Mouse (Mus musculus) CH12.LX (cell line): ENCODE measurements at regions not wholly inside any gene's neighbourhood (a gene's known extent, or its start where the extent isn't known, plus 50 kb on each side); places are given as distances from the start of the nearest gene placed in this dataset.

ENCODE experiments used
- CHD2 ChIP-seq: IDR thresholded peaks from 2 replicates; pipeline ENCODE4 v1.6.1; 2011; ENCODE audit warnings: low read length, improper control_type of control experiment
- CTCF ChIP-seq, 2 experiments: IDR thresholded peaks in 1 of 2; conservative IDR thresholded peaks in 1 of 2; 2 replicates each; pipeline ENCODE4 v1.5.1; 2011 to 2012; ENCODE audit warnings: low read depth in 2 of 2, low read length in 2 of 2, improper control_type of control experiment in 1 of 2, inconsistent platforms in 1 of 2, mild to moderate bottlenecking in 1 of 2, moderate library complexity in 1 of 2
- JUN ChIP-seq: IDR thresholded peaks from 2 replicates; pipeline ENCODE4 v1.6.1; 2011; ENCODE audit warnings: low read depth, mild to moderate bottlenecking, low read length, improper control_type of control experiment, moderate library complexity; ENCODE audit not compliant: insufficient read depth
- NELFE ChIP-seq: IDR thresholded peaks from 2 replicates; pipeline ENCODE4 v1.6.1; 2011; ENCODE audit warnings: low read depth, low read length, improper control_type of control experiment
- POLR2A ChIP-seq: IDR thresholded peaks from 2 replicates; pipeline ENCODE4 v1.6.1; 2011; ENCODE audit warnings: low read depth, mild to moderate bottlenecking, improper control_type of control experiment, low read length
- TCF12 ChIP-seq: IDR thresholded peaks from 2 replicates; pipeline ENCODE4 v1.6.1; 2014; ENCODE audit warnings: low read depth, mild to moderate bottlenecking, inconsistent platforms, low read length, improper control_type of control experiment

- TF ChIP-seq CTCF (conservative IDR thresholded peaks at IDR 0.05 in 1 of 2, IDR thresholded peaks at IDR 0.05 in 1 of 2; ENCODE audit: low read depth in 2 of 2, low read length in 2 of 2) (no peak), NELFE (no peak), CHD2 (no peak), TCF12 (no peak), POLR2A (no peak), JUN (no peak)
These were observed 108.4 kb upstream of the Ptbp2 start for GRCm38 (mm10) chr3:119892533-119893164.
